Mouse (Mus musculus) C2C12 (cell line): ENCODE measurements around the gene Gmnc.

Source experiments
- CEBPB ChIP-seq: IDR thresholded peaks from one replicate; pipeline ENCODE4 v1.6.1; 2011; ENCODE audit warnings: low read depth, mild to moderate bottlenecking, control low read depth, moderate library complexity
- CTCF ChIP-seq: IDR thresholded peaks from one replicate; pipeline ENCODE4 v1.5.1; 2011; ENCODE audit not compliant: control insufficient read depth, insufficient read depth, insufficient read length
- MAX ChIP-seq: IDR thresholded peaks from one replicate; pipeline ENCODE4 v1.6.1; 2011; ENCODE audit warnings: mild to moderate bottlenecking, control low read depth
- MYOD1 ChIP-seq: IDR thresholded peaks from one replicate; pipeline ENCODE4 v1.6.1; 2011; ENCODE audit warnings: low read depth; ENCODE audit not compliant: control insufficient read depth, insufficient read length
- MYOG ChIP-seq: IDR thresholded peaks from one replicate; pipeline ENCODE4 v1.6.1; 2011; ENCODE audit not compliant: control insufficient read depth, insufficient read length; ENCODE audit errors: extremely low read depth
- USF1 ChIP-seq: IDR thresholded peaks from one replicate; pipeline ENCODE4 v1.6.1; 2011; ENCODE audit warnings: low read depth, mild to moderate bottlenecking, control low read depth, moderate library complexity

DNA sequence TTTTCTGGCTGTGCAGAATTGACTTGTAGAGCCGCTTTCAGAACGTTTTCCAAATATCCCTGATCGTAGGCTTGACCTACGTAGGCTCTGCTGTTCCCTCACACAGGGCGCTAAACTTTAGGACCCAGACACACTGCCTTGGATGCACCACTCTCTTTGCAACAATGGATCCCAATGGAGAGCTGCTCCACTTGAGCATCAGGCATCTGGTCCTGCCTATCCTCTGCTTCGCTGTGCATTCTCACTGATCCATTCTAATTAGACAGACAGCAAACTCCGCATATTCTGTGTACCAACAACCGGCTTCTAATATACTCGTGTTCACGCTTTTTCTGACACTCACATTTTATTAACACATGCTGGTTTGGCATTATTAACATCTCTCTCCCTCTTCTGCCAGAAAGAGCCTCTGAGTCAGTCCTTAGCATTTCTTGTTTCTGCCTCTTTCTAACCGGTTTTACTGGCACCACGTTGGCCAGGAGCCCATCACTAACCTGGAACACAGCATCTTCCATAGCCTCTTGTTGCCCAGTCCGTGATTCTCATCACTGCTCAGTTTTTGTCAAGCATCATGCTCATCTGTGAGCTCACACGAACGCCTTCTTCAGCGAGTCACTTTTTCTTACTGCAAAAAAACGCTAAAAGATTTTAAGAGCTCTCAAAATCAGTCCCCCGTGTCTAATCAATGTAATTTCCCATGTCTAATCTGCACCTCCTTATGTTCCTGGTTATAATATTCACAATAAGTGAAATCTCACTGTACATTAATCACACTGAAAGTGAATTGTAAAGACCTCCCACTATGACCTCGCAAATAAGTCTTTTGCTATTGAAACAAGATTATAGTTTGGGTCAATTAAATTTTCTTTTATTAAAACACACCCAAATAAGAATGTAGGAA, 1.8 kb downstream of the Gmnc start:
- TF ChIP-seq CTCF (no peak), MYOD1 (no peak), USF1 (no peak), CEBPB (no peak), MAX (no peak), MYOG (no peak)
